Mouse (Mus musculus) common myeloid progenitor, adult 5-6 weeks (primary cell): ENCODE results near the gene Pou3f1. TPM values are rescaled to one million over a fixed set of nuclear protein-coding genes. Genes with fewer than 3 reads are reported as not detected.

Experiments
- ATAC-seq: replicated peaks from 2 replicates; pipeline ENCODE4 v1.8.0; 2016; ENCODE audit warnings: low read depth, mild to moderate bottlenecking, moderate TSS enrichment, inconsistent platforms; ENCODE audit not compliant: poor library complexity, severe bottlenecking
- total RNA-seq: library from RNA; stranded (forward); fragments of 200-1000, 187-1606 nt; gene quantifications from 2 replicates; pipeline ENCODE4 v1.2.3, GENCODE M21; 2017

Gene Pou3f1
- total RNA-seq: not detected in 2 replicates

DNA sequence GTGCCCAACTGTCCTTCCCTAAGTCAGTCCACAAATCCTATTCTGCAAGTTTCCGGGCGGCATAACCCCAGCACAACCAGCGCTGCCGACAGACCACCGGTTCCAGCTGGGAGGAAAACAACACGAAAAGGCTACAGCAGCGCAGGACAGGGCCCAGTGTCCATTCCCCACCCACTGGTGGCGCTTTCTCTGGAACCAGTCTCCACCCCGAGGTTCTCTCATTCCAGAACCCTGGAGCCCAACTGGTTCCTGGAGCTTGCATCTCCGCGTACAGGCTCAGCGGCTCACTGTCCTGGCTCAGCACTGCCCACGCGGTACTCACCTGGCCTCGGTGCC, at the start of gene Pou3f1:
Gene Pou3f1 (plus strand): TSS at position 290 of the 336 bp plus-strand sequence.
- 0 out of 2 replicates have a peak, but pooled peaks have one; percentile 9 for ATAC-seq

DNA sequence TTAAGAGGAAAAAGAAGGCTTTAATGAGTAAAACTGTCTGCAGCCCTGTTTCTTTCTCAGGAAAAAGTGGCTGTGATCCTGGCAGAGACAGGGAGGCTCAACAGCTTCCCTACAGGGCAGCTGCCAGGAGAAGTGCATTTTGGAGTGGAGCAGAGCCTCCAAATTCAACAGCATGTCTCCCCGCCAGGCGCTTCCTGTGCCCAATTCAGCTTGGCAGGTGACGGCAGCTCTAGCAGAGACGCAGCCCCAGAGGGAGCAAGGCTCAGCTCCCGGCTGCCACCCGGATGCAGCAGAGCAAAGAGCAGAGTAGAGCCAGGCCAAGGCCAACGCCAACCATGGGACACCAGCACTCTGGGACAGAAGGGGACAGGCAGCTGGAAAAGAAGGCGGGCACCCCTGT, 49.4 kb upstream of the Pou3f1 start:
- no peak for ATAC-seq

DNA sequence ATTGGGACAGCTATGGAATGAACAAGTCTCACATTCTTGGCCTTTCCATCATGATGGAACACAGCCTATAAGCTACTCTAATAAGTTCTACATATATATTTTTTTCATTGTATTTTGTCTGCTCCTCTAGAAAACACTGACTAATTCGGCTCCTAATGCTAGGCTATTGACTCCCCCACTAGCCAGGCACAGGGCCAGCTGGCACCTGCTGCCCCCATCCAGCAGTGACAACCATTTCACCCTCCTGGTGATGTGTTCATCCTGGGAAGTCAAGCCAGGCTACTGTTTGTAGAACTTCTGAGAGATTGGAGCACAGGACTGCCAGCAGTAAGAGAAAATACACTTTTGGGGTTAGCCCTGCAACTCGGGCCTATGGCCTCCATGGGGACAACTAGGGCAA, 46.5 kb upstream of the Pou3f1 start:
- no peak for ATAC-seq

DNA sequence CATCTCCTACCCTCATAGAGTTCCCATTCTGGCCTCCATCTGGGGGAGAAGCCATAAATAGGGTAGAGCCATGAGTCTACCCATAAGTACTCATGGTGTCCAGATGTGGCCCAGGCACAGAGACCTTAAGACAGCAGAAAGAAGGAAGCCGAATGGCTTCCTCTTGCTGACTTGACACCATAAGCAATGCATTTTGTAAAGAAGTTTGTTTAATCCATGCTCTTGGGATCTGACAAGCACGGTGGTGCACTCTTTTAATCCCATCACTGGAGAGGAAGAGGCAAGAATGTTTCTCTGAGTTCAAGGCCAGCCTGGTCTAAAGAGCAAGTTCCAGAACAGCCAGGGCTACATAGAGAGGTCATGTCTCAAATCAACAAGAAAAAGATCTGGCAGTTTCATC, 45.9 kb upstream of the Pou3f1 start, which contains the start of gene 3100002H09Rik:
Gene 3100002H09Rik (minus strand): TSS at position 101 of the 400 bp plus-strand sequence.
- no peak for ATAC-seq

DNA sequence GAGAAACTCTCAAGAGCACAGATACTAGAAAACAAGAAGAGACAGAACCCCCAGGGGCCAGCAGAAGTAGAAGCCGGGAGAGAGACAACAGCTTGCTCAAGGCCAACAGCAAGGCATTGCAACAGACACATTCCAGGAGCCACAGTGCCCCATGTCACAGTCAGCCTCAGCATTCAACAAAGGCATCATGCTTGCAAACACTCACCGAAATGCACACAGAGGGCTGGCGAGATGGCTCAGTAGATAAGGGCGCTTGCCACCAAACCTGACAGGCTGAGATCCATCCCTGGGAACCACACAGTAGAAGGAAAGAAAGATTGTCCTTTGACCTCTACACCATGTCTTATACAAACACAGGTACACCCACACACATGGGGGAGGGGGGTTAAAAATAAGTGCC, 44.8 kb upstream of the Pou3f1 start:
- ATAC-seq: no peak

DNA sequence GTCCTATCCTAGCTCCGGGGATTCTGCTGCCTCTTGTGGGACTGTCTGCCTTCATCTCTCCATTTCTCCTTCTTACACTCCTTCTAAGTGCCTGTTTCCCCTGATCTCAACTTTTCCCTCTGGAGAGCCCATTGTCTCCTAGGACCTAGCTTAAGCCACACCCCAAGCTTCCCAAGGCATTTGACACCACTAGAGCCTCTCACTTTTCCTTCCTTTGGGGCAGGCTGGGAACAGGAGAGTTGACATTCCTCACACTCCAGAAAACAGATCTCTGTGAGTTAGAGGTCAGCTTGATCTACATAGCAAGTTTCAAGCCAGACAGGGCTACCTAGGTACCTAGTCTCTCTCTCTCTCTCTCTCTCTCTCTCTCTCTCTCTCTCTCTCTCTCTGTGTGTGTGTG, 42.4 kb upstream of the Pou3f1 start:
- no peak for ATAC-seq

DNA sequence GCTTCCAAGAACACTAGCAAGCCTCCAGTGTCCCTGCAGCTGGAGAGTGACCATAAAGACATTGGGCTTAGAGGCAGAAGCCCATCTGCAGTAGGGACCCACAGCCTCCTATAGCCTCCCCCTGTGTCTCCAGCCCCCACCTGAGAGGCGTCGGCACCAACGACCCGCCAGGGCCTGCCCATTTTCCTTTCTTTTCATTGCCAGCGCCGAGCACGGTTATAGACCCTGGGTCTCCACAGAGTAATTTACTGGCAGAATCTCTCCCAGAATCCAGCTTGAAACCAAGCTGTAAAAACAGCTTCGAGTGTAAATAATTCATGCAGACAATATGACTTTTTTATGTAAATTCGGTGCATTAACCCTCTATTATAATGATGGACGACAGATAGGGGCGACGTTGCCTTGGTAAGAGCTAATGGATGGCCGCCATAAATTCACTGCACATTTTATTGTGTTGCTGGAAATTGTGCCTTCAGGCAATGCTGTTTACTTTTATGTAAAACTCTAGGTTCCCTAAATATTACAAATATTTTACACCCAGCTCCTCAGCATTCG, 41.1 kb upstream of the Pou3f1 start:
- no peak for ATAC-seq

DNA sequence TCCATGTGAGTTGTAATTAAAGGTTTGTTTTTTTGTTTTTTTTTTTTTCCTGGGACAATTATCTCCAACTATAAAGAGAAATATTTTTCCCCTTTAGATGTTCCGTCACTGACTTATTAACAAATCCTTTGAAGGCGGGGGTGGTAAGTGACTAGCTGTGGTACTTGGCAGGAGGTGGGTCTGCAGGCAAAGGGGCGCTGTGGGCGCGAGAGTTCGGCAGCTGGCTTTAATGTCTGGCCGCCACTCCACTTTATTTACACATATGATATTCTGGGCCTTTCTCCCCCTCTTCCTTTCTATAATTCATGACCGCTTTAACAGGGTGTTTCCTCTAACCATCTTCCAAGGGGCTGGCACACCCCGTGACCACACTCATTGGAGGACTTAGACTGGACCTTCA, 40.6 kb upstream of the Pou3f1 start:
- no peak for ATAC-seq

DNA sequence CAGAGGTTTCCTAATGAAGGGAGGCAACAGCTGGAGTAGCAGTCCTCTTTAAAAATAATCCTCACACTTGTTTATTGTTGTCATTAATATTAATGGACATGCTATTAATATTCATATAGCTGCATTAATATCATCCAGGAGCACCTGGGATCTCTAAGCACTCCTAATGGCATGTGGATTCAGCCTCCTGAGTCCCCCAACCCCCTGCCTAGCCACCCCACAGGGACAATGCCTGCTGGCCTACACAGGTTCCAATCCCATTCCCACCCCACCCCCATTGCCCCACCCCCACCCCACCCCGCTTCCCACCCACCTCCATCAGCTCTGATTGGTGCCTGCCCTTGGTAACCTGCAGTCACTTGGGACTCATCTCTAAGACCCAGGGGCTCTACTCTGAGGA, 40.0 kb upstream of the Pou3f1 start:
- no peak for ATAC-seq

DNA sequence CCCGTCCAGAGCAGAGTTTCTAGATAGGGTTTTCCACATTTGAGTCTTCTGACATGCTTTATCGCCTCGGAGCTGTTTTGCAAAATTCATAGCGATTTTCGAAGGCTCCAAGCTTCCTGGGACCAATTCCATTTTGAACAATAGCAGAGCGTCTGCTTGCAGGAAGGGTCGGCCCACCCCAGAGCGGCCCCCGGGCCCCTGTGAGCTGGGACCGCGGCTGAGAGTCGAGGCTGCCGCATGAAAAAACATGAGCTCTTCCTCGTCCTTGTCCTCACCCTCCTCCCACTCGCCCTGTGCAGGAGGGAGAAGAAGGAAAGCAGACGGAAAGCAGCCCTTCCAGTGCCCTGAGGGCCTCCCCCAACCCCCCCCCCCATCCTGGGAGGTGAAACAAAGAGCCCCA, 38.0 kb upstream of the Pou3f1 start:
- ATAC-seq: no peak

DNA sequence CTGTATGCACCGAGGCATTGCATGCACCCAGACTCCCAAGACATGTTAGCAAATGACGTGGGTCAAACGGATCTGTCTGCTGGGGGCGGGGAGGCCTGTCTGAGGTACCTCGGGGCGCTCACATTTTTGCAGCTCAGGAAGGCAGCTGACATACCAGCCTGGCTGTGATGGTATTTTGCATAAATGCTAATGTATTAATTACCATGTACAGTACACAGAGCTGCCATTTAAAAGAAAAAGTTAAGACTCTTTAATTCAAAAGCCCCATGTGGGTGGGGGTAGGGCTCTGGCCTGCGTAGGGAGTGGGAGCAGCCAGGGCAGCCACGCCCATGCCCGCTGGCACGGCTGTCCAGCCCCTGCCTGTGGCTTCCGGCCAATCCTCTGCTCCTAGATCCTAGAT, 35.2 kb upstream of the Pou3f1 start:
- ATAC-seq: no peak

DNA sequence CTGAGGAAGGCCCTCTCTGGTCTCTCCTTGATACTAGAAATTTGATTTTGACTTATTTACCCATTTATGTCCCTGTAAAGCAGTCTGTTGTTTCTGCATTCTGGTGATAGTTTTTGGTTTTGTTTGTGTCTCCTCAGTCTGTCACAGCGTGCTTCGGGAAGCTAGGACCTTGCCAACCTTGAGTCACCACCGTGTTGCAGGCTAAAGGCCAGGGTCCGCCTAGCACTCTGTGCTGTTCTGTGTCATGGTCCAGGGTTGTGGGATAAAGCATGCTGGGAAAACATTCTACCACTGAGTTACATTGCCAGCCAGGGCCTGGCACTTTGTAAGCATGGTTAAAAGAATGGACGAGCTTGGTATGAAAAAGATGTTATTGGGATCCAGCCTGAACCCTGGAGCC, 34.0 kb upstream of the Pou3f1 start:
- ATAC-seq: no peak

DNA sequence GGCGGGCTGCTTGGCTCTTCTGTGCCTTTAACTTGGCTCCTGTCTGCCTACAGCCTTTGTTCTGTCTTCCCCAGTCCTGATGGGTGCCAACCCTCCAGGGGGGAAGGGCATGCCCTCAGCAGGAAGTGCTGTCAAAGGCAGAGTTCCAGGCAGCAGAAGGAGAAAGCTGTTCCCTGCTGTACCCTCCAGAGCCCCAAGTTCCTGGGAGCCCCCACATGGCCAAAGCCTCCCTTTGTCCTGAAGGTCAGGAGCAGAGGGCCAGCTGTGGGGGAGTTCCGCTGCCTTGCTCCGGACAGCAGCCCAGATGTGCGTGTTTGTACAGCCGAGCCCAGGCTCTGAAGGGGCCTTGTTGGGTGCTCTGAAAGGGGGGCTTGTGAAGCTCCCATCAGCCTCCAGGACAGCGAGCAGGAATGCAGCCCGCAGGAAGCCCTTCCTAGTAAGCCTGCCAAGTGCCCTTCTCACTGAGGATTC, 32.5 kb upstream of the Pou3f1 start:
- no peak for ATAC-seq

DNA sequence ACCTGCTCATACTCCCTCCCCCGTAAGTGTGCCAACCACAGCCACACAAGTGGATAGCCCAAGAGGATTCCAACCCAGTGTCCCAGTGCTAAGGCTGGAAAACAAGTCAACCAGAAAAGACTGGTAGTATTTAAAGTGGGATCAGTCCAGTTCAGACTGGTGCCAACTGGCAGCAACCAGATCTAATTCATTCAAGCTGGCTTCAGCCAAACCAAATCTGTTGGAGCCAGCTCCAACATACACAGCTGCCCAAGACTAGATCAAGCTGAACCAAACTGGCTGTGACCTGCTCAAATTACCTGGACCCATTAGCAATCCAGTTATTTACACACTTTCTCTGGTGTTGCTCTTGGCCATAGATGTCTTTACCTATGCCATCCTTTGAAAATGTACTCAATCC, 29.8 kb upstream of the Pou3f1 start:
- ATAC-seq: no peak

DNA sequence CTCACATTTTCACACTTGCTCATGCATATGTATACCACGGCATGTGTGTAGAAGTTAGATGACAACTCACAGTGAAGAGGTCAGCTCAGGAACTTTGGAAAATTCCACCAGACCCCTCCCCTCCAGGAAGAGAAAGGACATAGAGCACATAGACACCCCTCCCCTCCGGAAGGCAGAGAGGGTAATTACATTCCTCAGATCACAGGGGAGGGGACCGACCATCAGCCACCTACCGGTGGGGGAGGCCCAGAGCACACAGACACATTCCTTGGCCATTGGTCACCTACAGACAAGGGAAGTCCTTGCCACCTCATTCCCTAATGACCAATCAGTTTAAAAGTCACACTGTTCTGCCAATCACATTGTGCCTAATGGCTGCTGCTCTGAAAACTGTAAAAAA, 25.2 kb upstream of the Pou3f1 start:
- ATAC-seq: no peak

DNA sequence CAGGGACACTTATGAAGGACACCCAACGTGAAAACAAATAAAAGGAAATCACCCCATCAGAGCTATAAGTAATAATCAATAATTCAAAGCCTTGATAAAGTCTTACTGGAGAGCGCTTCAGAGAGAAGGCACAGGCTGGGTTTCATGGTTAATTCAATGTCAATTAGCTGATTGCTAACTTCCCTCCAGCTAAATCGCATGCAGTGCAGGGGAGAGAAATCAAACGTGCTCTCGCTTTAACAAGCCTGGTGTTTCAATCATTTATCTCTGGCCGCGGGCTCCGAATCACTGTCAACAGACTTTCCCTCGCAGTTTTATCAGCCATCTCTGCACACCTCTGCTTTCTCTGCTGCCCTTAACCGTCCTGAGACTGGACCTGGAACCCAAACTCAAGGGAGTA, 23.8 kb upstream of the Pou3f1 start:
- ATAC-seq: no peak

DNA sequence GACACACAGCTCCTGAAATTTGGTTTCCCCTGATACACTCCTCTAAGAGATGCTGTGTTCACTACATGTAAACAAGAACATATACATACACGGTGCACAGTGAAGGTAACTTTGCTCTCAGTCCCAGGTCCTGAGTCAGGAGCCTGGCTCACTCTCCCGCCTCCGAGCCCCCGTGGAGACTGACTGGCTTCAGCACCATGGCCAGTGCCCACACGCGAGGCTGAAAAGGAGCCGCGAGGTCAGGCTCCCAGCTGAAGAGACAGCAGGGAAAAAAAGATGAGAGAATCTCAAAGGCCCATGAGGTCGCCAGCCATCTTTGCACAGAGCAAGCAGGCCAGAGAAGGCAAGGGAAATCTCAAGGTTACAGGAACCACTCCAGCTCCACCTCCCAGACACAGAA, 23.3 kb upstream of the Pou3f1 start:
- peak; percentile 79 for ATAC-seq

DNA sequence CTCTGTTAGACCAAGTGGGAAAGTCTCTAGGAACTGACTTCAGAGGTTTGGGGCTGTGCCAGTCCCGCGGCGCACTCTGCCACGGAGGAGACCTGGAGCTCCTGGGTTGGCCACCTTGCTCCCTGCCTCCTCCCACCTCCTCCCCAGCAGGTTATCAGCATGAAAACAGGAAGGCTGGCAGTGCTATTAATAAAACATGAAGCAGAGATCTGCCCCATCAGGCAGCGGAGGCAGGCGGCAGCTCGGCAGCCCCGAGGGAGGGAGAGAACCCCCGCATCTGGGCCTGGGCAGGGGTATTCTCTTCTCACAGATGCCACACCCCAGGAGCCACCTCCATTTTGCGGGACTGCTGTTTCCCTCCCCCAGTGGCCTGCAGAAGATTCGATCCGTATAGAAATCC, 16.9 kb upstream of the Pou3f1 start:
- ATAC-seq: no peak

DNA sequence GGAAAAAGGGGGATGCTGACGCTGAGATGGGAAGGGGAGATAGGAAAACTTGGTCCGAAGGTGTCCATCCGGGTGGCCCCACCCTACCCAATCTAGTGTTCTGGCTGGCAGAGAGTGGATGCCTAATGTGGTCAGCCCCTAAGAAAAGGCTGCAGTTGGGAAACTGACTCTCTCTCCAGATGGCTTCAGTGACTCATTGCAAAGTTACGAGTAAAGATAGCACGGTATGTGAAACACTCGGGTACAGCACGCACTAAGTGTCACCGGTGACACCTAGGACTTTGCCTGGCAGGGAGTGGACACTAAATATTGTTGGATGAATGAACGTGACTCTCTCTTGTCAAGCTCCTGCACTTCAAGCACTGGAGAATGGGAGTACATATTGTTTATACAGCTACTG, 12.7 kb upstream of the Pou3f1 start:
- ATAC-seq: no peak

DNA sequence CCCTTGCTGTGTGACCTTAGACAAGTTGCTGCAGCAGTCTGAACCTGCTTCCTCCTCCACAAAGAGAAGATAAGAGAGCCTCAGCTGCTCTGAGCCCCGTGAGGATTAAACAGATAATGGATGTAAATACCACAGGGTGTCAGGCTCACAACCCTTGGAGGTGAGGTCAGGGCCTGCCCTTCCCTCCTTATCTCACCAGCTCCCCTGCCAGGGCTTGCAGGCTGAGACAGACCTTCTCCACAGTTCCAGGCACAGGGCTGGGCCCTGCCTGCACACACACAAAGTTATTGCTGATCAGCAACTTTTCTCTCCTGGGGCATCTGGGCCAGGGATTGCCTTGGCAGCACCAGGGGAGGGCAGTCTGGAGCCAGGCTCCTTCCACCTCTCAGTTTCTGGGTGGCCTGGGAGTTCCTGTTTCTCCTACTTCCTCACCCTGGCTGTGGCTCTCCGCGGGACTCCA, 11.6 kb upstream of the Pou3f1 start:
- ATAC-seq: peak; percentile 72

DNA sequence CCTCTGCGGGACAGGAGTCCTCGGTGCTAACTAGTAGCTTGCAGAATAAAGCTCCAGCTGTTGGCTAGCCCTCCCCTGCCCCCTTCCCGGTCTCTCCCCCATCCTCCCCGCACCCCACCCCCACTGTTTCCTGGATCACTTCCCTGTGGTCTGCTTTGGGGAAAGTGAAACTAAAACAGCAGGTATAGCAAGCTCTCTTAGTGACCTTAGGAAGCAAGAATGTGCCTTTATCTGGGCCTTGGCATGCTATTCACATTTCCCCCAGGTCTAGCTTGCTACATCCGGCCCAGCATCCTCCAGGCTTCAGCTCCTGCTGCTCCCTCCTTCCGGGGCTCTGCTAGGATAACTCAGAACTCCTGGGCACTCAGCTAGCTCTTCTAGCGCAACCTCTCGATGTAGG, 10.0 kb upstream of the Pou3f1 start:
- no peak; the same call in 1 of the 2 replicates for ATAC-seq

DNA sequence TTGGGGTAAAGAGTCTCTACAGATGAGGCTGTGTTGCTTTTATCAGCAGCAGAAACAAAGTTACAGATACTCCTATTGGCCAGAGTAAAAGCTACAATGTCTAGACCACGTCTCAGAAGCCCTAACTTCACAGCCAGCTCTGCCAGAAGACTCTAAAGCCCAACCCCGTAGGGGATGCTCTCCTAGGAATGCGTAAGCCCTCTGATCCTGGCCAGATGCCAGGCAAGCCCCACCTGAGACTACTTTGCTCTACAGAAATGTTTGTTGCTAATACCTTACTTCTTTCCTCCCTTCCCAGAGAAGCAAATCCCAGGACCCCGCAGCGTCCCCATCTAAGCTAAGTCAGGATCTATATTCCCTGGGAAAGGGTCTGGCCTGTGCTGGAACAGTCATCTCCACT, 8.7 kb upstream of the Pou3f1 start:
- ATAC-seq: no peak

DNA sequence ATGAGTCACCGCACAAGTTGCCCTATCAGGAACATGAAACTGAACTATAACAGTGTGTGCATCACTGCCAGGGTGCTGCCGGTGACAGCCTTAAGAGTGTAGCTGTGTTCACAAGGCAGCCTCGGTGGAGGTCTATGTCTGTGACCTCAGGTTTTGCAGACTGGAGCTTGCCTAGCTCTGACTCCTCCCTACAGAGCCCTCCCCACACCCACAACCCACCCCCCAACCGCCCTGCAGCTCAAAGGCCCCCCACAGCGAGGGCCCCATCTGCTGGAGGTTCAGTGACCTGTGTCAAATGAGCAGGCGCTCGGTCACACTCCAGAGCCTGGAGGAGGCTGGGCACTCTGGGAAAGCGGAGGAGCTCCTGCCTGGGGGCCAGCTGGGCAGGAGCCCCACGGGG, 3.7 kb upstream of the Pou3f1 start:
- ATAC-seq: no peak; the same call in 1 of the 2 replicates
